Mouse (Mus musculus) central nervous system, embryonic 18 days (tissue): ENCODE measurements around the gene Scgb1b24. TPM values are rescaled to one million over a fixed set of nuclear protein-coding genes. Genes with fewer than 3 reads are reported as not detected.

Source experiments
- polyA plus RNA-seq: library from polyadenylated mRNA; depleted of rRNA; stranded (reverse); fragments of >200 nt; gene quantifications from 2 replicates; pipeline ENCODE4 v1.2.3, GENCODE M21; 2012; rRNA removed

Gene Scgb1b24
- not detected in 2 replicates for polyA plus RNA-seq

GRCm38 (mm10) chr7:33743499-33743898 lies at the start of gene Scgb1b24:
Gene Scgb1b24, plus strand, starts transcription at chr7:33743799.

DNA sequence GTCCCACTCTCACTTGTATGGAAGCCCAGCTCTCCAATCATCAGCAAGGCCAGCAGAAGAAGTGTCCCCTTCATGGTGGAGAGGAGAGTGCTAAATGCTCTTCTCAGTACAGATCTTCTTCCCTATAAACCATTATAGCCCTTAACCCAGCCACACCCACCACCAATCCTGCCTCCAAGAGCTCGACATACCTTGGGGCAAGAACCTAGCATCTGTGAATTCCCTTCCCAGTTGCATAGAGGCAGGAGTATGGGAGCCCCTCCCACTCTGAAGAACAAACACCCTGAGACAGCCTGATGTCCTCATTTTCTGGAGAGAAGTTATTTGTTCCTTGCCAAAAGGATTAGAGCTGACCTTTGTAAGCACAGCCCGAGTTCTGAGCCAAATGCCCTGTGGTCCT lies 4.4 kb upstream of the Scgb1b24 start, which contains the start of gene Scgb2b24:
Gene Scgb2b24 (minus strand): TSS at position 101 of the 400 bp plus-strand sequence.

Other genes with a start within 250 kb of the Scgb1b24 start
- gene Scgb2b21, start 223.3 kb upstream of the Scgb1b24 start, polyA plus RNA-seq = not detected in 2 replicates
- not detected in 2 replicates for gene Scgb2b24, start 4.5 kb upstream of the Scgb1b24 start, polyA plus RNA-seq
- not detected in 2 replicates for gene Scgb2b26, start 201.2 kb downstream of the Scgb1b24 start, polyA plus RNA-seq